Mouse (Mus musculus) midbrain, embryonic 12.5 days (tissue): ENCODE measurements around the gene Limk2. TPM values are rescaled to one million over a fixed set of nuclear protein-coding genes. Genes with fewer than 3 reads are reported as not detected.

ENCODE experiments used
- ATAC-seq: fragments of 200-750 bp; cut with Nextera tagmentation; 2 replicates; pipeline ENCODE4 v1.8.0; 2017; ENCODE audit warnings: low read depth, moderate TSS enrichment, moderate library complexity; ENCODE audit not compliant: low FRiP score
- H3K27ac ChIP-seq: fragments of 300-500 bp; sonication (generic); replicated peaks from 2 replicates; pipeline ENCODE4 v1.5.1; 2016; ENCODE audit warnings: mild to moderate bottlenecking
- H3K27me3 ChIP-seq: fragments of 300-500 bp; sonication (generic); 2 replicates; pipeline ENCODE4 v1.6.1; 2016; ENCODE audit warnings: mild to moderate bottlenecking
- H3K36me3 ChIP-seq: fragments of 300-500 bp; sonication (generic); 2 replicates; pipeline ENCODE4 v1.6.1; 2016
- H3K4me1 ChIP-seq: fragments of 300-500 bp; sonication (generic); 2 replicates; pipeline ENCODE4 v1.6.1; 2016
- H3K4me2 ChIP-seq: fragments of 300-500 bp; sonication (generic); replicated peaks from 2 replicates; pipeline ENCODE4 v1.6.1; 2016; ENCODE audit warnings: mild to moderate bottlenecking, moderate library complexity
- H3K4me3 ChIP-seq: fragments of 300-500 bp; sonication (generic); 2 replicates; pipeline ENCODE4 v1.5.1; 2016; ENCODE audit warnings: mild to moderate bottlenecking
- H3K9ac ChIP-seq: fragments of 300-500 bp; sonication (generic); replicated peaks from 2 replicates; pipeline ENCODE4 v1.6.1; 2016; ENCODE audit warnings: mild to moderate bottlenecking, moderate library complexity
- H3K9me3 ChIP-seq: fragments of 300-500 bp; sonication (generic); 2 replicates; pipeline ENCODE4 v1.6.1; 2016; ENCODE audit warnings: mild to moderate bottlenecking
- WGBS: fragments of 180-500 bp; shearing (Covaris S2); methylation state at CpG from one replicate; pipeline ENCODE4 v1.1.7; 2016; 5-methylcytosine and 5-hydroxymethylcytosine counted together
- polyA plus RNA-seq: library from polyadenylated mRNA; unstranded; fragments of >200 nt; fragmentation: Nextera tagmentation; extraction: Ambion mirVana; gene quantifications from 2 replicates; pipeline ENCODE4 v1.2.1, GENCODE M21; 2016

Gene Limk2
- polyA plus RNA-seq, 1 experiment from 2014 or later, result 102 TPM

DNA sequence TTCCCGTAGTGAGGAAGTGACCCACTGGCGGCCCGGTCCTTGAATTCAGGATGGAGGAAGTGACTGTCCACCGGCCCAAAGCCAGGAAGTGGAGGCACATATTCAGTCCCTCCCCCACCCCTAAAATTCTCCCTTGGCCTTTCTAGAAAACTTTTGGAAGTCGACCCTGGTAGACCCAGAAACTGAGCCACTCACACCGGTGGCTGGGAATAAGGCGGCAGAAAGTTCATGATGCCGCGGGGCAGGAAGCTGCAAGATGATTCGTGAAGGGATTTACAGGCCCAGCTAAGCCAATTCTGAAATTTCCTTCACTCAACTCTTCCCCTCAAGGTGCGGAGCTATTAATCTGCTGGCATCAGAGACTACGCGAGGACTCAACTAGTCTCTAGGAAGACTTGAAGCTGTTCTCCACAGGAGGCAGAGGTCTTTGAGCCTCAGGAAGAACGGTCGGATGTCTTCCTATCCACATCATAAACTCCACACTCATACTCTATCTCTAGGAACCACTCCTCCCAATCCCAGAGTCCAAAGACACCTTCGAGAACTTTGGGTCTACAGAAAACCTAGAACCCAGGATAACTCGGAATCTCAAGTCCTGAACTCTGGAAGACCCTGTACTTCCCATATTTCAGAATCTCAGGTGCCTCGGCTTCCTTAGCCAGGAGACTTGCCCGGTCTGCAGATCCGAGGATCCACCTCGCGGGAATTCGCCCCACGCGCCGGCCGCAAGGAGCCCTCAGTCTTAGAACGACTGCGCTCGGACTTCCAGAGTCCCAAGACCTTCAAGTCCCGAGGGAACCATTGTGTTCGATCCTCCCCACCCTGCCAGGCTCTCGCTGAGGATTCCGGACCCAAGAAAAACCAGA is 625 bp downstream of the Limk2 start:
- Histone ChIP-seq H3K9ac (peak overlapping the region; percentile 74), H3K4me2 (peak overlapping the region; percentile 80), H3K4me3 (peak overlapping the region; percentile 70), H3K9me3 (no peaks in the 10 kb centered on the region), H3K27me3 (peaks cover 6% of the 10 kb centered on the region; the same call in 1 of the 2 replicates), H3K27ac (peak overlapping the region; percentile 54), H3K36me3 (no peaks in the 10 kb centered on the region), H3K4me1 (peaks cover 10% of the 10 kb centered on the region; the same call in 1 of the 2 replicates)
- peak; percentile 53; the same call in 1 of the 2 replicates for ATAC-seq
- WGBS, result 7% methylated on average over 34 of the region's 34 CpGs

DNA sequence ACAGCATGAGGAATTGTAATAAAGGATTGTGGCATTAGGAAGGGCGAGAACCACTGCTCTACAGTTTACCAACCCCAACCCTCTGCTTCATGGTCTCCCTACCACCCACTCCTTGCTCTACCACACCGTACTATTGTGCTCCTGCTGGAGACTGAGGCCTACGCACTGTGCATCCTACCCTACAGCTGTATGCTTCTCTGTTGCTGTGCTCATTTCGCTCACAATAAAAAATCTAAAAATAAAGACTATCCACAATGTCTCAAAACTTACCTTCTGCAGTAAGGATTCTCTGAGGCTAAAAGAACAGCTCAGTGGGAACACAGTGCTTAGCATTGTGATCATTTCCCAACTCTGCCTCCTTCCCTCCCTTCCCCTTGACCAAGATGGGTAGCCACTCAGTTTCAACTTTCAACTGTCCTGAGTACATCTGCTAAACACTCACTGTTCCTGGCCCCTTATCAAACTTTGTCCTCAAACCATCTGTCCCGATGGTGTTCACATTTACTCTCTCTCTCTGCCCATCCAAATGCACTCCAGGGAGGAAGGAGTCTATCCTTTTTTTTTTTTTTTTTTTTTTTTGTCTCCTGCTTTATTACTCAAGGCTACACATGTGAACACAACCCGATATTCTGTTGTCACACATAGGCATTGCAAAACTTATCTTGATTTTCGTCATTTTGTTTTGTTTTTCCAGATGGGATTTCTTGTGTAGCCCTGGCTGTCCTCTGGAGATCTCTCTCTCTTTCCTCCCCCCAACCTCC is 4.5 kb downstream of the Limk2 start:
- peaks cover 6% of the 10 kb centered on the region; the same call in 1 of the 2 replicates for H3K27me3 ChIP-seq
- no peak for ATAC-seq
- 88% methylated on average over 7 of the region's 7 CpGs for WGBS
- H3K4me2 ChIP-seq, result no peak overlapping the region
- peaks cover 10% of the 10 kb centered on the region; the same call in 1 of the 2 replicates for H3K4me1 ChIP-seq
- no peak overlapping the region for H3K27ac ChIP-seq
- H3K4me3 ChIP-seq, result no peak overlapping the region
- no peak overlapping the region for H3K9ac ChIP-seq
- H3K9me3 ChIP-seq, result no peaks in the 10 kb centered on the region
- no peaks in the 10 kb centered on the region for H3K36me3 ChIP-seq

DNA sequence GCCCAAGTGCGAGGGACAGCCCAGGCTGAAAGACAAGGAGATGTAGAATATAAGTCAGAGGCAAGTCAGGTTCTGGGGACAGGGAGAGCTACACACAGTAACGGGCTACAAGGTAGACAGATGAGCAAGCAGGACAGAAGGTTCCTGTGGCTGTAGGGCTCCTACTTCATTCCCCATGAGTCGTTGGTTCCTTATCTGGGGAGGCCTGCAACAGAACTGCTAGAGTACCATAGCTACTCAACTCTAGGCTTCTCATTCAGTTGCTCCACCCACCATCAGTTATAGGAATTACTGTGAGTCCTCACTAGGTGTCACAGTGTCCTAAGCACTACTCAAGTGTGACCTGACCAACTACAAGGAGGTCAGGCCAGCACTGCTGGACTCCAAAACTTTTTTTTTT is 6.0 kb downstream of the Limk2 start:
- peaks cover 6% of the 10 kb centered on the region; the same call in 1 of the 2 replicates for H3K4me1 ChIP-seq
- no peak overlapping the region for H3K9ac ChIP-seq
- H3K27me3 ChIP-seq, result peaks cover 3% of the 10 kb centered on the region; the same call in 1 of the 2 replicates
- H3K36me3 ChIP-seq, result no peaks in the 10 kb centered on the region
- H3K27ac ChIP-seq, result no peak overlapping the region
- ATAC-seq, result no peak
- H3K9me3 ChIP-seq, result no peaks in the 10 kb centered on the region
- 84% methylated on average over 3 of the region's 3 CpGs for WGBS
- no peak overlapping the region for H3K4me3 ChIP-seq
- H3K4me2 ChIP-seq, result no peak overlapping the region

DNA sequence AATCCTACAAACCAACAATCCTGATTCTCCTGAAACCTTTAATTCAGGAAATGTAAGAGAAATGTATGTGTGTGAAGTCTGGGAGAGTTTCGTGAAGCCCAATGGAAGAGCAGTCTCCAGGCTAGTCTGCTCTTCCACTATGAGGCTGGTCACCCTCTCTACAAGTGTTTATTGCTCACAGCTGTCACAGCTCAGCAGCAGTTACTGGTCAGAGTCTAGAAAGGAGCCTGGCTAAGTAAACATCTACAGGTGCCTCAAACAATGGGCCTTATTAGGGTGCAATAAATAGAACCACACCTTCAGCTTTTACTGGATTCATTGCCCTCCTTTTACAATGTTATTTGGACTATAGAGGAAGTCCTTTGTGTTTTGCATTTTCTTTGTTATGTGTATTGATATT is 10.7 kb downstream of the Limk2 start:
- Histone ChIP-seq H3K9me3 (no peaks in the 10 kb centered on the region), H3K4me2 (no peak overlapping the region), H3K36me3 (no peaks in the 10 kb centered on the region), H3K27me3 (no peaks in the 10 kb centered on the region), H3K27ac (no peak overlapping the region), H3K4me1 (peaks cover 14% of the 10 kb centered on the region), H3K4me3 (no peak overlapping the region), H3K9ac (no peak overlapping the region)
- WGBS, result 91% methylated on average over 1 of the region's 1 CpGs
- no peak for ATAC-seq

DNA sequence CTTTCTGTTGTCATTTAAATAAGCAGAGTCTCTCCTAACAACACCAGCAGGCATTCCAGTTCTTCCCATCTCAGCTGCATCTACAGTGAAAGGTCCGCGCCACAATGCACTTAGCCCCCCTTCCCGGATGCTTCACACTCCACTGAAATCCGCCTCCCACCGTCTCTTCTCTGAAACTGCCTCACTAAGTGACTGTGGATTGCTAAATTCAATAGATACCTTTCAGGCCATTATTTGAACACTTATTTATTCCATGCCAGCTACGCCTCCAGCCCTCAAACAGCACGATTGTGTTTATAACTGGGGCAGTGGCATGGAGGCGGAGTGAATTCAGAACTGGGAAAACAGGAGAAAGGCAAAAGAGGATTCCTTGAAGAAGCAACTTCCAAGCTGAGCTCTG is 12.4 kb downstream of the Limk2 start:
- H3K36me3 ChIP-seq, result no peaks in the 10 kb centered on the region
- peak; percentile 58 for ATAC-seq
- peaks cover 14% of the 10 kb centered on the region for H3K4me1 ChIP-seq
- no peaks in the 10 kb centered on the region for H3K9me3 ChIP-seq
- H3K4me3 ChIP-seq, result no peak overlapping the region
- H3K27ac ChIP-seq, result peak overlapping the region; percentile 67
- H3K4me2 ChIP-seq, result 0 out of 2 replicates have a peak overlapping the region, but pooled peaks have one; percentile 1
- H3K9ac ChIP-seq, result 0 out of 2 replicates have a peak overlapping the region, but pooled peaks have one; percentile 15
- WGBS, result 34% methylated on average over 8 of the region's 8 CpGs
- no peaks in the 10 kb centered on the region for H3K27me3 ChIP-seq

DNA sequence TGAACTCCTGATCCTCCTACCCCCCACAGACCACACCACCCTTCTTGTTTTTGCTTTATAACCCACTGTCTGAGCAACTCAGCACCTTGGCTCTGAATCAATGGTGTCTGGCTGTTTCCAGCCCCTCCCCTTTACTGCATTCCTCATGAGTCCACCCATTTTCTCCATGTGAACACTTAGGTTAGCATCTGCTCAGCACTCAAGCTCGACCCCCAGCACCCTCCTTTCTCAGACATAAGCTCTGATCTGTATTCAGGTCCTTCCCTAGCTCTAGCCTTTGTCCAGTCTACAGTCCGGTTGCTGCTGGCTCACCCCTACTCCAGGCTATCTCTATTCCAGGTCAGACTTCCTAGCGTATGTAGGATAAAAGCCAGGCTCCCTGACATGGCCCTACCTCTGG is 12.9 kb downstream of the Limk2 start:
- WGBS, result 52% methylated on average over 3 of the region's 3 CpGs
- H3K27ac ChIP-seq, result peak overlapping the region; percentile 67

DNA sequence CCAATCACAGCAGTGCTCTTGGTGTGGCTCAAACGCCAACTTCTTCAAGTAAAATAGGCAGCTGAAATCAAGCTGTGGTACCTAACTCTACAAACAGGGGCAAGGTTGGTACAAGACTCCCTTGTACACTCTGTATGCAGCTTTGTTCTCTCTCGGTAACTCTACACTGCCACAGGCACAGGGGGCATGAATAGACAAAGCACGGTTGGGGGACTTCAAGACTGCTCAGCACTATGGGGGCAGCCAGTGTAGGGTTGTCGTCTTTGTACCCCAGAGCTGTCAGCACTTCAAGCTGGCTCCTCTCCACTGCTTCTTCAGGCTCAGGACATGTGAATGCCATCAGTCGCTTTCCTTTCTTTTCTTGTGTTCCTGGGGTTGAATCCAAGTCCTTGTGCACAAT is 14.5 kb downstream of the Limk2 start:
- no peak for ATAC-seq
- 62% methylated on average over 5 of the region's 5 CpGs for WGBS
- Histone ChIP-seq H3K4me3 (no peak overlapping the region), H3K27ac (no peak overlapping the region), H3K4me1 (peaks cover 14% of the 10 kb centered on the region), H3K36me3 (no peaks in the 10 kb centered on the region), H3K9ac (no peak overlapping the region), H3K4me2 (no peak overlapping the region), H3K27me3 (no peaks in the 10 kb centered on the region), H3K9me3 (no peaks in the 10 kb centered on the region)

More for the DNA sequence above, 12.9 kb downstream of the Limk2 start:
- no peaks in the 10 kb centered on the region for H3K27me3 ChIP-seq
- H3K4me1 ChIP-seq, result peaks cover 14% of the 10 kb centered on the region
- 0 out of 2 replicates have a peak overlapping the region, but pooled peaks have one; percentile 15 for H3K9ac ChIP-seq
- no peaks in the 10 kb centered on the region for H3K36me3 ChIP-seq
- no peak overlapping the region for H3K4me3 ChIP-seq
- H3K4me2 ChIP-seq, result 0 out of 2 replicates have a peak overlapping the region, but pooled peaks have one; percentile 1
- ATAC-seq, result peak; percentile 75
- no peaks in the 10 kb centered on the region for H3K9me3 ChIP-seq

DNA sequence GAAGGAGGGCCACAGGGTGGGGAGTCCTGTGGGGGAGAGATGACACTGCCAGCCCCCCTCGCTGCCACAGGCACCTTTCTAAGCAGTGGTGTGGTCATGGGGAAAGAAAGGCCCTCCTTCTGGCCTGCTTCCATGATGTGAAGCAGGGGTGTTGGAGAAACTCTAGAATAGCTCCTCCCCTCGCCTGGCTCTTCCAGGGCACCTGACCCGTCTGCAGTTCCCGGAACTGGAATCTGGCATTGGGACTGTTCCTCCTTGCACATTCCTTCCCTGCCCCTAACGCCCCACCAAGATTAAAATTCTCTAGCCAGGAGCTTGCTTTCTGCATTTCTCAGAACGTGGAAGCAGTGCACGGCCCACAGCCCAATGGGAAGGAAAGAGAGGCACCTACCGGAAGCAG is 16.5 kb downstream of the Limk2 start:
- ATAC-seq, result no peak
- no peak overlapping the region for H3K4me2 ChIP-seq
- 92% methylated on average over 8 of the region's 8 CpGs for WGBS
- no peaks in the 10 kb centered on the region for H3K27me3 ChIP-seq
- no peak overlapping the region for H3K4me3 ChIP-seq
- peaks cover 14% of the 10 kb centered on the region for H3K4me1 ChIP-seq
- no peaks in the 10 kb centered on the region for H3K9me3 ChIP-seq
- no peaks in the 10 kb centered on the region for H3K36me3 ChIP-seq
- H3K27ac ChIP-seq, result no peak overlapping the region
- no peak overlapping the region for H3K9ac ChIP-seq

DNA sequence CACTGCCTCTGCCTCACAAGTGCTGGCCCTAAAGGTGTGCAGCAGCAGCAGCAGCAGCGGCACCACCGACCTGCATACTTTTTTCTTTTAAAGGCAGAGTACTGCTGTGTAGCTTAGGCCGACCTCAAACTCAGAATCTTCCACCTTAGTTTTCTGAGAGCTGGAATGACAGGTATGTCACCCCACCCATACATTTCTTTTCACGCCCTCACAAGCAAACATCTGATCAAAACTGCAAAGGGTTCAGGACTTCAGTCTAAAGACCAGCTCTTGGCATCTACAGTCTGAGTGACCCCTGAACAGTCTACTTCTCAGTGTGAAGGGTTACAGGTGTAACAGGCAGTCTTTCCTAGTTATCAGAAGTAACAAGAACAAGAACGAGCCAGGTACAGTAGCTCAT is 18.2 kb downstream of the Limk2 start:
- H3K36me3 ChIP-seq, result no peaks in the 10 kb centered on the region
- ATAC-seq, result no peak
- no peak overlapping the region for H3K27ac ChIP-seq
- H3K9me3 ChIP-seq, result no peaks in the 10 kb centered on the region
- H3K4me2 ChIP-seq, result no peak overlapping the region
- no peaks in the 10 kb centered on the region for H3K4me1 ChIP-seq
- H3K4me3 ChIP-seq, result no peak overlapping the region
- no peak overlapping the region for H3K9ac ChIP-seq
- 91% methylated on average over 5 of the region's 5 CpGs for WGBS
- no peaks in the 10 kb centered on the region for H3K27me3 ChIP-seq

DNA sequence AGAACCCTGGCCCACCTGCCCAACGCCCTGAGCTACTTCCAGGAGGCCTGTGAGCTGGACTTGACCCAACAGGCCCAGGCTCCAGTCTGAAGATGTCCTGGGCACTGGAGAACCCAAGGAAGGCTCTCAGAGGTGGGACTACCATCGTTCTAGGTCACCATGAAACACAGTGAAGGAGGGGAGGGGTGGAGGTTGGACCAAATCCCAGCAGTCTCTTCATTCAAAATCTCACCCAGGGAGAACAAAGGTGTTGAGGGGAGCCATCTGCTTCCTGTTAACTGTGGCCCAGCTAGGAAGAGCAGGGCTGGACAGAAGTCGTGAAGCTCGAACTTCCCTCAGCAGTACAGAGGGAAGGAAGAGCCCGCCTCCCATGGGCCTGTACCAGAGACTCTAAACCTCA is 19.0 kb downstream of the Limk2 start:
- no peak overlapping the region for H3K4me2 ChIP-seq
- H3K9me3 ChIP-seq, result no peaks in the 10 kb centered on the region
- no peak for ATAC-seq
- H3K4me1 ChIP-seq, result no peaks in the 10 kb centered on the region
- WGBS, result 73% methylated on average over 5 of the region's 5 CpGs
- H3K27ac ChIP-seq, result no peak overlapping the region
- H3K9ac ChIP-seq, result no peak overlapping the region
- no peaks in the 10 kb centered on the region for H3K36me3 ChIP-seq
- H3K4me3 ChIP-seq, result no peak overlapping the region
- no peaks in the 10 kb centered on the region for H3K27me3 ChIP-seq

DNA sequence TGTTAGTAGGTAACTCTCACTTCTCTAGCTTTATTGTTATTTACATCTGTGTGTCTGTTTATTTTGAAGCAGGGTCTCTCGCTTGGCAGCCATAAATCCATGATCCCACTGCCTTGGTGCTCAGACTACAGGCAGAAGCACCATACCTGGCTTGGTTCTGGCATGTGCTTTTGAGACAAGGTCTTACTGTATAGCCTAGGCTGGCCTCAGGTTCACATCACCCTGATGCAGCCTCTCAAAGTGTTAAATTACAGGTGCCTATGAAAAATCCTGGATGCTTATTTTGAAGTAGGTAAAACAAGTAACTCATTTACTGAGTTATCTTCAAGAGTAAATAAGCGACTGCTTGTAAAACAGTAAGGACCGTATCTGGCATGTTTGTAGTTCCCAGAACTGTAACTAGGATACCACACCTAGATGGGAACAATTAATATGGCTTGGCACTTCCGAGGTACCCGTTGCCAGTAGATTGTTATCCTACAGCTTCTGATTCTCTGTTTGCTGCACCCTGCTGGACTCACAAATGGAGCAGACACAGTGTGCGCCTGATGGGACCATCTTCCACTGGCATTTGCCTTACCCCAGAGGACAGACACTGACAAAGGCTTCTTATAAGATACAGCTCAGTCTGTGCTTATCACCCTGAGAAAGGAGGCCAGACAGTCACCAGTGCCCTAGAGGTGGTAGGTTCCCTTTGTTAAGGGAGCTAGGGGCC is 21.4 kb downstream of the Limk2 start:
- 86% methylated on average over 6 of the region's 6 CpGs for WGBS
- no peaks in the 10 kb centered on the region for H3K9me3 ChIP-seq
- no peak overlapping the region for H3K27ac ChIP-seq
- ATAC-seq, result no peak
- H3K36me3 ChIP-seq, result peaks cover 10% of the 10 kb centered on the region
- H3K4me1 ChIP-seq, result no peaks in the 10 kb centered on the region
- H3K9ac ChIP-seq, result no peak overlapping the region
- no peak overlapping the region for H3K4me3 ChIP-seq
- no peaks in the 10 kb centered on the region for H3K27me3 ChIP-seq
- H3K4me2 ChIP-seq, result no peak overlapping the region
